Mouse (Mus musculus): ENCODE results near the gene Fam25c.
"Not testable (repeated sequence)": the region's sequence is repeated elsewhere in the genome, so short reads cannot be mapped to it uniquely, and the experiment has no call there.

Fam25c gene

DNA sequence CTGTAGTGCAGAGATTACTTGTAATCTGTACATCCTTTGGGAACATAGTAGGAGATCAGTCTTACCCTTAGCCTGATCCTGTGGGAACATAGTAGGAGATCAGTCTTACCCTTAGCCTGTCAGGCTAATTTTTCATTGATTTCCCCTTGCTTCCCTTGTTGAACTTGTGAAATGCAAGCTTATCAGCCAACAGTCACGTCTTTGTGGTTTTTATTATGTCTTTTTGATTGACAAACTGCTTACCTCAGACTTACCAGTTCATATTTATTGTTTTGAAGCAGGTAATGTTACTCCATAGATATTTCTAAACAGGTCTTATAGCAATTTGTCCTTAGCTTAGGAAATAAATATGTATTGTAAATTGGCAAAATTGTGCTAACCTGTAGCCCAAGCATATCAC, 27.6 kb downstream of the Fam25c start:
- no peak for DNase-seq (ENCODE audit: extremely low read depth, low read depth)

DNA sequence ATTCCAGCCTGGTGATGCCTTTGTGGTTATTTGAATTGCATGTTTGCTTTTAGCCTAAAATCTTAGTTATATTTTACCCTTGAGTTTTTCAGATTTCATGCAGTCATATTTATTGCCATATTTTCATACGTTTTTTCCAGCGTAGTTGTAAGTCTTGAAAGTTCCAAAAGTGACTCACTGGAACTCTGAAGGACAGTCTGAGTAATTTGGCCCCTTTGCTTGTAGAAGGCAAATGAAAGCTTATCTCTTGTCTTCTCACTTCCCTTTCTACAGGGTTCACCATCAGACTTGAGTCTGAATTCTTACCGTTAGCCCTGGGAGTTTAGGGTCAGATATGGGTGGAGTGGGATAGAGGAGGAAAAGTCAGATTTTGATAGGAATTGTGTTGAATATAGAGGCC, 28.6 kb downstream of the Fam25c start:
- no peak for DNase-seq (ENCODE audit: extremely low read depth, low read depth)

DNA sequence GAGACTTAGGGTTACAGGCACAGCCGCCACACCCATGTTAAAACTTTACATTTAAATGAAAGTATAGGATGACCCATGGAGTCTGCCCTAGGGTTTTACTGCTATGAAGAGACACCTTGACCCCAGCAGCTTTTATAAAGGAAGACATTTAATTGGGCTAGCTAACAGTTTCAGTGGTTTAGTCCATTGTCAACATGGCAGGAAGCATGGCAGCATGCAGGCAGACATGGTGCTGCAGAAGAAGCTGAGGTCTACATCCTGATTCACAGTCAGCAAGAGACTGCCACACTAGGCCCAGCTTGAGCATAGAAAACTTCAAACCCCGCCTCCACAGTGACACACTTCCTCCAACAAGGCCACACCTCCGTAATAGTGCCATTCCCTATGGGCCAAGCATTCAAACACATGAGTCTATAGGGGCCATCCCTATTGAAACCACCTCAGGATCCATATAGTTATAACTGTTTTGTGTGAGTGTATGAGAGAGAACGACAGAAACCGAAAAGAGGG, 31.6 kb downstream of the Fam25c start:
- DNase-seq (ENCODE audit: extremely low read depth, low read depth) = no peak

DNA sequence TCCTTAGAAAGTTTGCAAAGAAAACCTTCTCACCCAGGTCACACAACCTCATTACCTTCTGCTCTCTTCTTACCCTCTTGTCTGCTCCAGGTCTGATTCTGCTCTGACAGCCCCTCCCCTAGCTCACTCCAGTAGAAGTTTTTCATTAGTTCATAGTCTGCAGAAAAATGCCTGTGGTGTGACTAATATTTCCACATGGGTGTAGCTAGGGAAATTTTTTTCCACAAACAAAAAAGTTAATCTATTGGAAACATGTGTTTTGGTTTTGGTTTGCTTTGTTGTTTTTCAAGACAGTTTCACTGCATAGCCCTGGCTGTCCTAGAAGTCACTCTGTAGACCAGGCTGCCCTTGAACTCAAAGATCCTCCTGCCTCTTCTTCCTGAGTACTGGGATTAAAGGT, 37.1 kb downstream of the Fam25c start:
- DNase-seq (ENCODE audit: extremely low read depth, low read depth) = no peak

DNA sequence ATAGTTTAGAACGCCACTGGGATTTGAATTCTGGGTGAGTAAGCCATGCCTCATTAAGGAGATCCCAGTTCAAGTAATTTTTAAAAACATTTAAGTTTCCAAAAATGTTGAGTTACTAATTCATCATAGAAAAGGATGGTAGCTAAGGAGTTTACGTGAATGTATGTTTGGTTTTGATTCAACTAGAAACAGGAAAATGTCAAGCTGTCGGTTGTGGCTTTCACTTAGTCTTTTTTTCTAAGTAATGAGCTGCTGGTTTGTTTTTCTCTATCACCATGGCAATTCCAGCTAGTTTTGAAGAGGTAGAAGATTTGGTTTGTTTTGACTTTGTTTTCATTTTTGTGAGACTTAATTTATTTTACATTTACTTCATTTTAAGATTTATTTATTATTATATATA, 37.8 kb downstream of the Fam25c start:
- no peak for DNase-seq (ENCODE audit: extremely low read depth, low read depth)

DNA sequence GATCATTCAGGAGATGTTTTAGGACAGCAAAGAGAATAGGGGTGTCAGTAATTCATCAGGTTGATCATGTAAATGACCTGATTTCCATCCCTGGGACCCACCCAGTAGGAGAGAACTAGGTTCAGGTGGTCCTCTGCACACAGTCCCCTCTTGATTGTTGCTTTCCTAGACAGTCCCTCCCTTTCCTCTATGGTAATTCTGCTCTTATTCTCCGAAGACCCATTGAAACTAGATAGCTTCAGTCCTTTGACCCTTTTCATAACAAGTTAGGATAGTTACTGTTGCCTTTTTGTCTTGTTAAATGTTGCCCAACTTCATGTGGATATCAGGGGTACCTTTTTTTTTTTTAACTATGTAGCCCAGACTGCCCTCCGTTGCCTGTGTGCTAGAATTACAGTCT, 38.9 kb downstream of the Fam25c start:
- DNase-seq (ENCODE audit: extremely low read depth, low read depth) = no peak

DNA sequence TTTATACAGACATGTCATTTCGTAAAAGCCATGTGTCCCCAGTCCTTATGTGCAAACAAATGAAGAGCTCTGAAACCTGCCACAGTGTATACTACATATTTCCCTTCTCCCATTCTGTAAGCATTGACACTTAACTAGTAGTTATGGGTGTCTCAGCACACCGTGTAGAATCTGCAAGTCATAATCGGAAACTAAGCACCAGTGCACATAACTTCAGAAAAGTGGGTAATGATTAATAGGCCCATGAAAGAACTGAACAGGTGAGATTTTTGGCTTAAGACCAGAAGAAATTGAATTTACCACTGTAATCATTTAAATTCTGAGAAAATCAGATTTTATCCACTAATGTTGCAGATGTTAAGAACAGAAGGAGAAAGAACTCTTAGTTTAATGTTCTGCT, 40.4 kb downstream of the Fam25c start:
- no peak for DNase-seq (ENCODE audit: extremely low read depth, low read depth)

DNA sequence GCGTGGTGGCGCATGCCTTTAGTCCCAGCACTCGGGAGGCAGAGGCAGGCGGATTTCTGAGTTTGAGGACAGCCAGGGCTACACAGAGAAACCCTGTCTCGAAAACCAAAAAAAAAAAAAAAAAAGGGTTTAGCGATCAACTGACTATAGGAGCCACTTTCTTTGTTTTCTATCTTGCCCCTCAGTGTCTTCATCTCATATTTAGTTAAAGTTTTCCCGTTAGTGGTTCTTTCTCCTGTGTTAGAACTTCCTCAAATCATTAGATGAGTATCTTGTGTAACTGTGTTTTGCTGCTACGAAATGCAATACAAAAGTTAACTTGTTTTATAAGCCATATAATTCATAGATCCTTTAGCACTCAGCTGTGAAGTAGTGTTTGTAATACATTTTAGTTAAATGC, 40.9 kb downstream of the Fam25c start:
- DNase-seq (ENCODE audit: extremely low read depth, low read depth) = not testable (repeated sequence)

DNA sequence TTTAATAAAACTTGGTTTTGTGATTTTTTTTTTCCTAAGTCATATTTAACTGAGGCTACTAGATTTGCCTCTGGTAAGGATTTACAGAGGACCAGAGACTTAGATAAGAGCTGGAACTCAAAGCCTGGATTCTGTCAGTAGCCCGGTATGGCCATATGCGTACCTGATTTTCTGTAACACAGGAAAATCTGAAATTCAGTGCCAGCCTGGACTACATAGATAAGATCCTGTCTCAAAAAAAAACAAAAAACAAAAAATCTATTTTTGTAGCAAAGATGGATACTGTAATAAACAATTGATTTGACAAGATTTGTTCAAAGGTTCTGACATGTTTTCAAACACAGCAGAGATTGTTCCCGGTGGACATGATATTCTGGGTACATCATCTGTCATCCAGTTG, 41.6 kb downstream of the Fam25c start:
- DNase-seq (ENCODE audit: extremely low read depth, low read depth) = no peak

DNA sequence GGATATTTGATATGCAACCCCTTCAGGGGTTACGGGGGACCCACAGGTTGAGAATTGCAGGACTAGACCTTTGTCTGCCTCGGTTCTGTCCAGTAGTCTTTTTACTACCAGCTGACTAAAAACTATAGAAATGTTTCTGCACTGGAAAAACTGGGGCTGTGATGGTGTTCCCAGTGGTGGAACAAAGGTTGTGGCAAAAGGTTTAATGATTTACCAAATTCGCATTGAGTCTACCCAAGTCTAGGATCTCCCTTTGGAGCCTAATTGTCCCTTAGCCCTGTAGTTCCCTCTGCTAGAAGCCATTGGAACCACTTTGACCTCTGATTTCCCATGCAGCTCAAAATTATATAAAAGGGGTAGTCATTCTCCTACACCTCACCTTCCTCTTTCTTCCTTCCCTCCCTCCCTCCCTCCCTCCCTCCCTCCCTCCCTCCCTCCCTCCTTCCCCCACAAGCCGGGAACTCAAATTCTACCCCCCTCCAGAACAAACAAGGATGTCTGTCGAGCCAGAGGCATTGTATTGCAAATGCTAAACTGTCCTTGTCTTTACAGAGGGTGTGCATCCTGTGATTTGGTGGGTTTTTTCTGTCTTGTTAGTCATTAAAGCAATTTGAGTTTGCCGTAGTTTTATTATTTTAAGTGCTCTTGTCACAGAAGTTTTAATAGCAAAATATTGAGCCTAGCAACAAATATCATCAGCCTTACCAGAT, 42.7 kb downstream of the Fam25c start:
- DNase-seq (ENCODE audit: extremely low read depth, low read depth) = no peak

DNA sequence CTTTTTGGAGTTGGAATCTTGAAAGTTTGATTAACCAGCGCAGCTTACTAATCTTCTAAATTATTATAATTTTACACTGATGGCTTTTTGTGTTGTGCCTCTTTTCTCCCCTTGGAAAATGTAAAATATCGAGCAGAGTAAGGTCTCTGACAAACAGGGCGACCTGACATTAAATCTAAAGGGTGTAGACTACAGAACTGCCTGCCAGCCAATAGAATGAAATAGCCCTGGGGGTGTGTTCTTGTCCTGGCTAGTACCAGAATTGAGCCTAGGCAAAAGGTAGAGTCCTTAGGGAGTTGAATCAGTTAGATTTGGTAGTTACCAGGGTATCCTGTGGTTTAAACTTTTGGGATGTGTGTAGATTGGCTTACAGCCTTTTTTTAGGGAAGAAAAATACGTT, 43.5 kb downstream of the Fam25c start:
- DNase-seq (ENCODE audit: extremely low read depth, low read depth) = no peak

DNA sequence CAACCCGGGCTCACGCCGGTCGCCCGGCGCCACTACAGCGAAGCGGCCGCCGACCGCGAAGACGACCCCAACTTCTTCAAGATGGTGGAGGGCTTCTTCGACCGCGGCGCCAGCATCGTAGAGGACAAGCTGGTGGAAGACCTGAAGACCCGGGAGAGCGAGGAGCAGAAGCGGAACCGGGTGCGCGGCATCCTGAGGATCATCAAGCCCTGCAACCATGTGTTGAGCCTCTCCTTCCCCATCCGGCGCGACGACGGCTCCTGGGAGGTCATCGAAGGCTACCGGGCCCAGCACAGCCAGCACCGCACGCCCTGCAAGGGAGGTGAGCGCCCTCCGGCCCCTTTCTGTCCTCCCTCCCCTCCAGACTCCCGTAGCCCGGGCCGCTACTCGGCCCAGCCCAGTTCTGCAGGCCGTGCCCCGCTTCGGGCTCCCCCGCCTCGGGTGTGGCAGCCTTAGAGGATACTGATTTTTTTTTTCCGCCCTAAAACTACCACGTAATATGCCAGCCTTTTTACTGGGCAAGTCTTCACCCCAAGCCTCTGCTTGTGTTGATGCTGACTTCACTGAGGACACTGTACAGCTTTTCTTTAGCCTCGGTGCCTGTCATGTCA, 44.1 kb downstream of the Fam25c start:
- no peak for DNase-seq (ENCODE audit: extremely low read depth, low read depth)

DNA sequence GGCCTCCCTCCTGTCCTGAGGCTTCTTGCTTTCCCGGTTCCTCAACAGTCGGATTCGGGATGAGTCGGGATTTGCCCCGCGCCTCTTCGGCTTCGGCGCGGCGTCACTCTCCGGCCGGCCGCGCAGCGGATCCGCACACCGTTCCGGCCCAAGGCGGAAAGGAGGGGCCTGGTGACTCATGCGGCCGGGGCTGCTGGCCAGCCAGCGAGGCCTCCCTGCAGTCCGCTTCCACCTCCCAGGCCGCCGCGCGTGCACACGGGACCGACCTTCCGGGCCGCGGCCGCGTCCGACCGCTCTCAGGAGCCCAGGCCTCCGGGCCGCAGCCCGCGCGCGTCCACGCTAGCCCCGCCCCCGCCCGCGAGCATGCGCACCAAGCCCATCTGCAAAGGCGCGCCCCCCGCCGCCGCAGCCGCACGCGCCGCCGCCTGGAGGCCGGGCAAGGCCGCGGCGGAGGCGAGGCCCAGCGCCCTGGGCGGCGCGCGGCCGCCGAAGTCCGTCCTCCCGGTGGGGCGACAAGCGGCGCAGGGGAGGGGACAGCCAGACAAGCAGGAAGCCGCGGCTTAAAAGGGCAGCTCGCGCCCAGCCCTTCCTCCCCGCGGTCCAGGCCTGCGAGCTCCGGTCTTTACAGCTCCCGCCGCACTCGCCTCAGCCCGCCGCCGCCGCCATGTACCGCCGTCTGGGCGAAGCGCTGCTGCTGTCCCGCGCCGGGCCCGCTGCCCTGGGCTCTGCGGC, 44.8 kb downstream of the Fam25c start, which contains the start of the genes Shld2 and Glud1:
Gene Shld2, minus strand, starts transcription at position 260 of the 732 bp plus-strand sequence.
Gene Glud1, plus strand, starts transcription at position 494 of the 732 bp plus-strand sequence.
- peak; percentile 60 for DNase-seq (ENCODE audit: extremely low read depth, low read depth)

DNA sequence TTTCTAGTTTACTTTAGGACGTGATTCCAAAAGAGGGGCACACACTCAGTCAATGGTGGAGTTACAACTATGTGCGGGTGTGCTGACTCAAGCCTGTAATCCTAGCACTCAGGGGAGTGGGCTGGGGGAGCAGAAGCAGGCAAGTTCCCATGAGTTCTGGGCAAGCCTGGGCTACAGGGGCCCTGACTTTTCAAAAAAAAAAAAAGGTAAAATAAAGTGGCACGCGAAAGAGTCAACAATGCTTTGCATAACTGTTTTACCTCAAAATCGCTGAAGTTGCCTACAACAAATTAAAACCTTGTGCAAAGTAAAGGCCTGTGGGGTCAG, 45.4 kb downstream of the Fam25c start:
- DNase-seq (ENCODE audit: extremely low read depth, low read depth) = no peak

DNA sequence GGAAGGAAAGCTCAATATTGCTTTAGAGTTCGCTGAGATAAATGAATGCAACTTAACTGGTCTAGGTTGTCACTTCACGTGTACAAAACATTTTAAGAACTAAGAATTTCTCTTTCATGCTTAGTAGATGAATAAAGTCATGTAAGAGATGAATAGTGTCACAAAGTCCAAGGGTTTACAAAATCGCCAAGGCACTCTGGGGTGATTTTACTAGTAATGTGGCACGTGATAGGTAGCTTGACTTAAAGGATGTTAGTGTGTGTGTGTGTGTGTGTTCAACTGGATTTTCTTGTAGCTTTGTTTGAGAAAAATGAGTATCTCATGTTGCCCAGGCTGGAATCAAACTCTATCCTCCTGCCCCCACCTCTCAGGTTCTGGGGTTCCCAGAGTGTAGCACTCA, 46.0 kb downstream of the Fam25c start:
- no peak for DNase-seq (ENCODE audit: extremely low read depth, low read depth)

DNA sequence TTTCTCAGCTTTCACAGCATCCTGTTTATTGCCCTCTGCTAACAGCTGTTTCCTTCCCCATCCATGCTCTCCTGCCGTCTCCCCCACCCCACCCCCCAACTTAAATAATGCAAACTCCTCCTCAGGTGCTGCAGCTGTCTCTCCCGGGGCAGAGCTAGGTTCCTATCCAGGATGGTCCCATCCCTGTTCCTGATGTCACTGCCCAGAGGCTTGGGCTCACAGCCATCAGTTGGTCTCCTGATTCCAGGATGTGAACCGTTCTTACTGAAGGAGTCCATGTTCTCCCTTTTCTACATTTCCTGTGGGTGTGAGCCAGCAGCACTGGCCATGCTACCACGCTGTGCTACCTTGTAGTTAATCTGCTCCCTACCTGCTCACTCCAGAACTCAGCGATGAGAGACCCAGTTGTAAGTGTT, 52.0 kb downstream of the Fam25c start:
- DNase-seq (ENCODE audit: extremely low read depth, low read depth) = no peak

DNA sequence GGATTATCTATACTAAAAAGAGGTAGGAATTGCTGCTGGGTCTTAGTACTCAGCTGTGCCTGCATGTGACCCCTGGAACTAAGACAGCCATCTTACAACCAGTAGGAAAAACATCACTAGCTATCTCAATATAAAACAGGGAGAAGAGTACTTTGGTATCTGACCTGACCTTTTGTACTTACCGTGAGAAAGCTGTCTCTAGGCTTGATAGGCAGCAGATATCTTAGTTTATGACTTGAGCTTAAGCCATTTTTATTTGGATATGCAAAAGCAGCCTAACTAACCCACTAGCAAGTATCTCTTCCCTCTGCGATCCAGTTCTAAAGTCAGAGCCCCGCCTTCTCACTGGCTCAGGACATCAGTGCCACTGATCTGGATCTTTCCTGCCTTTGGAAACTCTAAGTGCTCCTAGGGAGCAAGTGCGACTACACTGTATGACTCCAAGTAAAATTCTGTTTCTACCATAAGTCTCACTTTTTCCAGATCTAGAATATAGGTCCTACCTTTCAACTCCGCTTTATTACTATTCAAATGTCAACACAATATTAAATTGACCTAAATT, 52.5 kb downstream of the Fam25c start:
- DNase-seq (ENCODE audit: extremely low read depth, low read depth) = no peak

Measured in MEL-GATA-1-ER (cell line).